Mouse (Mus musculus): Measurements from ENCODE around the gene Olfr135.

Gene Olfr135

GRCm38 (mm10) chr17:38204035-38204434 lies at the start of gene Olfr135:
Olfr135 (plus strand) TSS chr17:38204335.
- no peak for DNase-seq (ENCODE audit: low spot score)

DNA sequence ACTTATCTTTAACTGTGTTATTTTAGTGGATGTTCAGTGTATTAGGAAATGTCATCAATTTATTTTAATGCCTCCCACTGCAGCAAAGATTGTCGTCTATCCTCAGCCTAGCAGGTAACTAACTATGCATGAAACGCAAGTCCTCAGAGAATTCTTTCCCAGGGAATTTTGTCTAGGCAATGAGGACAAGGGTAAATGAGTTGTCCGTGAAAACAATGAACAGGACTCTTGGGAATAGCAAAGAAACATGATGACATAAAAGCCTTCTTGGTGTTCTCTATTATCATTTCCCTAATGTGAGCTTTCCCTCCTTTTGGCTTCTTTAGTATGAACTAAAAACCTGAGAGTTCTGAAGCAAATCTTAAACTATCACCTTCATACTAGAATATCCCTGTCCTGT lies 33.0 kb upstream of the Olfr135 start, which contains the start of gene Olfr134:
Olfr134 (plus strand) TSS at position 301 of the 400 bp plus-strand sequence.
- DNase-seq (ENCODE audit: low spot score), result no peak

Measured in urinary bladder, postnatal 10 days (tissue).